Mouse (Mus musculus): ENCODE measurements around the gene Lmo2. TPM values are rescaled to one million over a fixed set of nuclear protein-coding genes. Genes with fewer than 3 reads are reported as not detected.
"Not testable (repeated sequence)": the region's sequence is repeated elsewhere in the genome, so short reads cannot be mapped to it uniquely, and the experiment has no call there.

The Lmo2 gene
- polyA plus RNA-seq, 1 experiment from 2014 or later, result 26.4 TPM

DNA sequence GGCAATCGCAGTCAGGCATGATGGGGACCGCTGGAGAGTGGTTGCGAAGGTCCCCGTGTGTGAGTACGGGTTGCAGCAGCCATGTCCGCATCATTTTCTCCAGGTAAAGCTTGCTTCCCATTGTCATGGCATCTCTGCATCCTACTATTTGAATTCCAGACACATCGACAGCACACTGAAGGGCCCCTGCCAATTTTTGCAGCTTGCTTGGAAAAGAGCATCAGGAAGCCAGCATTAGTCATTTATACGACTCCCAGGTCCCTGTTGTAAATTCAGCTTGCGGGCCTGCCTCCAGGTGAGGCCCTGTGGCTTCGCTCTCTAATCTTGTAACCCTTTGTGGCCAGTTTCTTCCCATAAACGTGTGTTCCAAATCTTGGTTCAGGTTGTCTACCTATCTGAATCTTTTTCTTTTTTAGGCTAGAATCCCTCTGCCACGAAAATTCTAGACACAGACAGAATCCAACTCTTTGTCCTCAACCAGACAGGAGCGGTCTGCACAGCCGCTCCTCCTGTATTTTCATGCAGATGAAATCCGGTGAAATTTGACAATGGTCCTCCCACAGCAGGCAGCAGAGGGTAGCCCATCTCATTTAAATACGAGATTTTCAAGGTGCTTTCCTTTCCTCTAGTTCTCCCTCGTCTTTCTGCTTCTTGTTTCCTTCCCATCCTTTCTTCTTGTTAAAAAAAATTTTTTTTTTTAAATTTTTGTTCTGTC, 35.0 kb downstream of the Lmo2 start:
- no peaks in the 10 kb centered on the region for H3K9me3 ChIP-seq
- peaks cover 21% of the 10 kb centered on the region for H3K27me3 ChIP-seq (ENCODE audit: poor library complexity, severe bottlenecking)
- DNase-seq (ENCODE audit: extremely low spot score, low spot score), result no peak
- H3K36me3 ChIP-seq (replicated peaks), result no peaks in the 10 kb centered on the region
- H3K4me1 ChIP-seq, result peaks cover 5% of the 10 kb centered on the region; the same call in 1 of the 2 replicates
- H3K27ac ChIP-seq, result no peak overlapping the region
- 21% methylated on average over 17 of the region's 17 CpGs for WGBS
- H3K4me3 ChIP-seq, result no peak overlapping the region

DNA sequence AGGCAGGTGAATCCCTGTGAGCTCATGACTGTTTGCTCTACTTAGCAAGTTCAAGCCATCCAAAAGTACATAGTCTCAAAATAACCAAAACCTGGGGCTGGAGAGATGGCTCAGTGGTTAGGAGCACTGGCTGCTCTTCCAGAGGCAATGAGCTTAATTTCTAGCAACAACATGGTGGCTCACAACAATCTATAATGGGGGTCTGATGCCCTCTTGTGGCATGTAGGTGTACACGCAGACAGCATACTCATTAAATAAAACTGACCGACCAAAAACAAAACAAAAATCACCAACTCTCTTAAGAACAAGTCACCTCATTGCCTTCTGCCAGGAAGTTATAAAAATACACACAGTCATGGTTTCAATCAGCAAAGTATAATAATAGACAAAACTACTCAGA, 43.3 kb downstream of the Lmo2 start:
- no peaks in the 10 kb centered on the region for H3K36me3 ChIP-seq (replicated peaks)
- peaks cover 17% of the 10 kb centered on the region for H3K27me3 ChIP-seq (ENCODE audit: poor library complexity, severe bottlenecking)
- H3K27ac ChIP-seq, result no peak overlapping the region
- H3K9me3 ChIP-seq, result no peaks in the 10 kb centered on the region
- peaks cover 8% of the 10 kb centered on the region; the same call in 1 of the 2 replicates for H3K4me1 ChIP-seq
- no peak for DNase-seq (ENCODE audit: extremely low spot score, low spot score)
- no peak overlapping the region for H3K4me3 ChIP-seq
- 27% methylated on average over 2 of the region's 2 CpGs for WGBS

DNA sequence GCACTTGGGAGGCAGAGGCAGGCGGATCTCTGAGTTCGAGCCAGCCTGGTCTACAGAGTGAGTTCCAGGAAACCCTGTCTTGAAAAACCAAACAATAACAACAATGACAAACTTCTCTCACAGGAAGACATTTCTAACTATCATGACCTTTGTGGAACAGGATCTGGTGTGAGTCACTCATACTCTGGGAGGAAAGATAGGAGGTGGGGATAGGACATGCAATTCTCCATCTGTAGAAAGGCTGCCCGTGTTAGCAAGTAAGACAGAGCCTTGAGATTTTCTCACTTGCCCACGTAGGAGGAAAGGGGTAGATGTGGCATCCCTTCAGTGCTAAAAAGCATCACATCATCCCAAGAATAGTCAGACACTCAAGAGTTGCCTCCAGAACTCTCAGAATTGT, 44.1 kb downstream of the Lmo2 start:
- H3K36me3 ChIP-seq (replicated peaks), result no peaks in the 10 kb centered on the region
- no peak overlapping the region for H3K27ac ChIP-seq
- no peak overlapping the region for H3K4me3 ChIP-seq
- no peaks in the 10 kb centered on the region for H3K9me3 ChIP-seq
- DNase-seq (ENCODE audit: extremely low spot score, low spot score), result no peak
- H3K4me1 ChIP-seq, result peaks cover 8% of the 10 kb centered on the region; the same call in 1 of the 2 replicates
- H3K27me3 ChIP-seq (ENCODE audit: poor library complexity, severe bottlenecking), result peaks cover 17% of the 10 kb centered on the region
- 87% methylated on average over 4 of the region's 4 CpGs for WGBS

DNA sequence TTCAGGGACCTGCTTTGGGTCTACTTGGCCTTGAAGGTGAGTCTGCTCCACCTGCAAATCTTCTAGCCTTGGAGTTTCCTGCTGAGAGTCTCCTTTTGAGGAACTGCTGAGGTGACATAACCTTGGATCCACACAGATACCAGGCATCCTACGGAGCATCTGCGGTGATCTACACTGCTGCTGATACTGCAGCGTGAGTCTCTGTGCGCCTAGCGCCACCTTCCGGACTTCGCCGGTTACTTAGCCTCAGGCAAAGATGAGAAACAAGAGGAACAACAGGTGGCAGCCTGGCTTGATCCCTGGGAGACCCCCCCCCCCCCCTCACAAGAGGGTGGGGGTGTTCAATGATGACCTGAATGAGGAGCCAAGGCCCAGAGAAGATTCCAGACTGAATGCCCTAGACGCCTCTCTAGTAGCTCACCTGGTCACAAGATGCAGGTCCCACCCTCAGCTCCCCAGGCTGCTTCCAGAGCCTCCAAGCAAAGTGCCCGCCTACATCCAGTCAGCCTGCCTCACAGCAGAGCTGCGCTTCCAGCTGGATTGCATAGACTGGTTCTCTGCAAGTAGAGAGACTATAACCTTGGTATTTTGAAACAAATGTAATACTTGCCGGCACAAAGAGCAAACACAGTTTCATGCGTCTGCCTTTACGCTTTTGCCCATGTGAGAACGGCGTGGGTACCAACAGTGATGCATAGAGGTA, 45.1 kb downstream of the Lmo2 start:
- WGBS, result 34% methylated on average over 16 of the region's 16 CpGs
- peak; percentile 46 for DNase-seq (ENCODE audit: extremely low spot score, low spot score)

DNA sequence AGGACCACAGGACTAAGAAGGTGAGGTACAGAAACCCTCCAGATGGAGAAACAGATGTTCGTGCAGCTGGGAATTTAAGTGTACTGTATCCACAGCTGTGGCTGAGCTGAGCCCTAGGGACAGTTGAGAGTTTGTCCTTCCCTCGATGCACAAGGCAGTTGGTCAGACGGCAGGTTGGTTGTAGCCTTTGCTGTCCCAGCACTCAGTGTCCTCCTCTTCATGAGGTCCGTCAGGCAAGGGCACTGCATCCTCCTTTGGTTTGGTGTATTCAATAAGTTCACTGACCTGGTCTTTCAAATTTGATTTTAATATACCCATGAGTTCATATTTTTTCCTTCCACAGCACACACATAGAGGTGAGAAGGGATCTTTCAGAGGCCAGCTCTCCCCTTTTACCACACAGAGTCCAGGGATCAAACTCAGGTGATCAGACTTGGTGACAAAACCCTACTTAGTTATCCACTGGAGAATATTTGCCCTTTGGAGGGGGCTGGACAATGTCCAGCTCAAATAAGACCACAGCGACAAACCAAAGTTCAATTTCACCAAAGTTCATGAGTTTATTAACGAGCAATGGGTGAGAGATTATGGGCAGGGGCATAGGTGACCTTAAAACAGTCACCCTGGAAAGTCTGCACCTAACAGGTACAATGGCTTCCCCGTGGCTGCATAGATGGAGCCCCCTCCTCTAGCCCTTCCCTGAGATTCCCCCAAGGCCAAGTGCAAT, 50.2 kb downstream of the Lmo2 start:
- H3K27me3 ChIP-seq (ENCODE audit: poor library complexity, severe bottlenecking), result peaks cover 7% of the 10 kb centered on the region
- no peak overlapping the region for H3K4me3 ChIP-seq
- H3K36me3 ChIP-seq (replicated peaks), result no peaks in the 10 kb centered on the region
- DNase-seq (ENCODE audit: extremely low spot score, low spot score), result no peak
- peaks cover 3% of the 10 kb centered on the region; the same call in 1 of the 2 replicates for H3K4me1 ChIP-seq
- WGBS, result 90% methylated on average over 7 of the region's 7 CpGs
- H3K9me3 ChIP-seq, result no peaks in the 10 kb centered on the region
- no peak overlapping the region for H3K27ac ChIP-seq

More for the DNA sequence above, 45.1 kb downstream of the Lmo2 start:
- no peak overlapping the region for H3K27ac ChIP-seq
- peaks cover 17% of the 10 kb centered on the region for H3K27me3 ChIP-seq (ENCODE audit: poor library complexity, severe bottlenecking)
- H3K4me1 ChIP-seq, result peaks cover 8% of the 10 kb centered on the region; the same call in 1 of the 2 replicates
- no peaks in the 10 kb centered on the region for H3K9me3 ChIP-seq
- no peaks in the 10 kb centered on the region for H3K36me3 ChIP-seq (replicated peaks)
- no peak overlapping the region for H3K4me3 ChIP-seq

DNA sequence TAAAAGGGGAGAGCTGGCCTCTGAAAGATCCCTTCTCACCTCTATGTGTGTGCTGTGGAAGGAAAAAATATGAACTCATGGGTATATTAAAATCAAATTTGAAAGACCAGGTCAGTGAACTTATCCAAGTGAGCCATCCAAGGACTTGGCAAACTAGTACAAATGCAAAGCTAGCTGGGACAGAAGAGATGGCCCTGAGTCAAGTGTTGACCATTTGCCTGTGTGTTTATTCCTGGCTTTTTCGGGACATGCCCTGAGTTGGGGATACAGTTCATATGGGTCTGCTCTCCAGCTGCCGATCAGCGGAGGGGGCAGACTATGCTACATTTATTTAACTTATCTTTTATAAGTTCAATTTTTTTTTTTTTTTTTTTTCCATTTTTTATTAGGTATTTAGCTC, 51.1 kb downstream of the Lmo2 start:
- WGBS, result 97% methylated on average over 3 of the region's 3 CpGs
- H3K36me3 ChIP-seq (replicated peaks); H3K4me3 ChIP-seq; H3K9me3 ChIP-seq; DNase-seq (ENCODE audit: extremely low spot score, low spot score); H3K27me3 ChIP-seq (ENCODE audit: poor library complexity, severe bottlenecking); H3K4me1 ChIP-seq; H3K27ac ChIP-seq: not testable (repeated sequence)

DNA sequence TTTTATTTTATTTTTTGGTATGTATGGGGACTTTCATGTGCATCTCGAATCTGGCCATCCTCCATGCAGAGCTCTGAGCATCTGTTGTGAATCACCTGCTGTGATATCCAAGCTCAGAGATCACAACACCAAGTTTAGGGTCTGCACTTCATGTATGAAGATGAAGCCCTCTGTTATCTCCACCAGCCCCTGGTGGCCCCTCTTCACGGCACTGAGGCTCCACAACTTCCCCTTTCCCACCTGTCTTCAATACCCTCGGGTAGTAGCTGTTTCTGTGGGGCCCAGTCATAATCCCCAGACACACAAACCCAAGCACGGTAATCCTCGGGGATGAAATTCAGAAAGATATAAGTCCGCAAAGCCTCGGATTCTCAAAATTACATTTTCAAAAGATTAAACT, 65.3 kb downstream of the Lmo2 start:
- Histone ChIP-seq H3K4me3 (no peak overlapping the region), H3K27ac (no peak overlapping the region), H3K4me1 (peaks cover 11% of the 10 kb centered on the region), H3K9me3 (no peaks in the 10 kb centered on the region), H3K27me3 (ENCODE audit: poor library complexity, severe bottlenecking) (no peaks in the 10 kb centered on the region), H3K36me3 (replicated peaks) (no peaks in the 10 kb centered on the region)
- no peak for DNase-seq (ENCODE audit: extremely low spot score, low spot score)
- WGBS, result 90% methylated on average over 7 of the region's 7 CpGs

DNA sequence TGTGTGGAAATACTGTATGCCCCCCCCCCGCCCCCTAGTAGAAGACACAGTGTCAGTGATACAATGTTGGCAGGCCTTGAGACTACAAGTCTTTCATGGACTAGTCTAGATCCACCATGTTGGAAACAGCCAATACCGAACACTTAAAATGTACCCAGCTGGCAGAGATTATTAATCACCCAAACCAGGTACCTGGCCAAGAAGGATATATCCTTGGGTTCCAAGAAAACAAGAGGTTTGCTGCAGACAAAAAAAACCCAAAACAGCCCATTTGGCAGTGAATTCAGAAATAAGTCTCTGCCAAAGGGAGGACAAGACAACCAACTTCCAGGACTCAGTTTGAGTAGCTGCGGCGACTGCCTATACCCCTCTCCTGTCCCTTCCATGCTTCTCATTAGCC, 66.9 kb downstream of the Lmo2 start:
- Histone ChIP-seq H3K4me1 (peaks cover 27% of the 10 kb centered on the region), H3K36me3 (replicated peaks) (no peaks in the 10 kb centered on the region), H3K27ac (no peak overlapping the region), H3K4me3 (no peak overlapping the region), H3K9me3 (no peaks in the 10 kb centered on the region), H3K27me3 (ENCODE audit: poor library complexity, severe bottlenecking) (no peaks in the 10 kb centered on the region)
- WGBS, result 92% methylated on average over 4 of the region's 4 CpGs
- DNase-seq (ENCODE audit: extremely low spot score, low spot score), result no peak

DNA sequence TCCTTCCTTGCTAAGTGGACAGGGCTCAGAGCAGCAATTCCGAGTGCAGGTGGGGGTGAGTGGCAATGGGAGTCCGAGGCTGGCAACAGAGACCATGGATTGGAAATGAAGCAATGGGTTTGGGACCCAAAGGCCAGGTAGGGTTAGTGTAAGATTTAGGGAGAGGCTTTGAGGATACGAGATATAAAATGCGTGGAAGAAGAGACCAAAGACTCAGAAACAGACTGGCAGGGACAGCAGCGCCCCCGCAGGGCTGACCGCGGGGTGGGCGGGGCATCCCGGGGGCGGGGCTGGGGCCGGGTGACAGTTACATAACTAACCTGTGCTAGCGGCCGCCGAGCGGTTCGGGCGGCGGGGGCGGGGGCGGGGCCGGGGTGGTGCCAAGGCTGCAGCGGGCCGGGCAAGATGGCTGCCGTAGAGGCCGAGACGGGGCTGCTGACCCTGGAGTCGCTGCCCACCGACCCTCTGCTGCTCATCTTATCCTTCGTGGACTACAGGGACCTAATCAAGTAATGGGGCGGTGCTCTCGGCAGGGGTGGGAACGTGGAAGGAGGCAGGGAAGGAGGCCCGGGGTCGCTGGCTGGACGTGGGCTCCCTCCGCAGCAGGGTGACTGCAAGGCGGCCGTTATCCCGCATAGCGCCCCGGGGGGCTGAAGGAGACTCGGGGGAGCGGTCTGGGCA, 69.8 kb downstream of the Lmo2 start, which contains the start of gene Fbxo3:
Gene Fbxo3 (plus strand): TSS at position 264 of the 681 bp plus-strand sequence.
- DNase-seq (ENCODE audit: extremely low spot score, low spot score), result peak; percentile 90
- Histone ChIP-seq H3K4me1 (peaks cover 29% of the 10 kb centered on the region), H3K27me3 (ENCODE audit: poor library complexity, severe bottlenecking) (no peaks in the 10 kb centered on the region), H3K9me3 (no peaks in the 10 kb centered on the region), H3K36me3 (replicated peaks) (peaks cover 12% of the 10 kb centered on the region), H3K27ac (peak within 1 kb of the TSS; percentile 95), H3K4me3 (peak within 1 kb of the TSS; percentile 97)
- WGBS, result 1% methylated on average over 43 of the region's 44 CpGs

DNA sequence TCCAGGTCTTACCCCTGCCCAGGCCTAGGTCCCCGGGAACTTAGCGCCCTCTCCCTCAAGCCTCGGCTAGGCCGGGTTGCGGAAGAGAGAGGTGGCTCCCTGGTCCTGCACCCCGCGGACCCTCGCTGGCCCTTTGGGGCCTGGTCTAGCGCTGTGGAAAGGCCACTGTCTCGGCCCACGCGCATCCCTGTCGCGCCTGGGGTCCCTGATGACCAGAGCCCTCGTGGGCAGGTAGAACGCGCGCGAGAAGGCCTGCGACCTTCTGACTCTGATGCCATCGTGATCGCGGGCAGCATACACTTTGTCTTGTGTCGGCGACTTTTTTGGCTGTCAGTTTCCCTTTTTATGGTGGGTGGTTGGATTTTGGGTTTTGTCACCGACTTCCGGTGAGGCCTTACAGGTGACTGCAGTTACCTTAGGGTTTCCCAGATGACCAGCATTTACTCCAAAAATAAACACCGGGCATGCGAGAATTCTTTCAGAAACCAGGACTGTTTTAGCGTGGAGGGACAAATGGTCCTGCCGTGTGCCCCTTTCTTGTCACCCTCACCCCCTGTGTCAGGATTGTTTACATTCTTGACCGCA, 70.4 kb downstream of the Lmo2 start, which contains the start of gene 4931422A03Rik:
Gene 4931422A03Rik (minus strand): TSS at position 223 of the 585 bp plus-strand sequence.
- Histone ChIP-seq H3K27ac (peak within 1 kb of the TSS; percentile 95), H3K4me1 (peaks cover 29% of the 10 kb centered on the region), H3K9me3 (no peaks in the 10 kb centered on the region), H3K36me3 (replicated peaks) (peaks cover 14% of the 10 kb centered on the region), H3K4me3 (peak within 1 kb of the TSS; percentile 97), H3K27me3 (ENCODE audit: poor library complexity, severe bottlenecking) (no peaks in the 10 kb centered on the region)
- 3% methylated on average over 32 of the region's 32 CpGs for WGBS
- DNase-seq (ENCODE audit: extremely low spot score, low spot score), result peak; percentile 14

DNA sequence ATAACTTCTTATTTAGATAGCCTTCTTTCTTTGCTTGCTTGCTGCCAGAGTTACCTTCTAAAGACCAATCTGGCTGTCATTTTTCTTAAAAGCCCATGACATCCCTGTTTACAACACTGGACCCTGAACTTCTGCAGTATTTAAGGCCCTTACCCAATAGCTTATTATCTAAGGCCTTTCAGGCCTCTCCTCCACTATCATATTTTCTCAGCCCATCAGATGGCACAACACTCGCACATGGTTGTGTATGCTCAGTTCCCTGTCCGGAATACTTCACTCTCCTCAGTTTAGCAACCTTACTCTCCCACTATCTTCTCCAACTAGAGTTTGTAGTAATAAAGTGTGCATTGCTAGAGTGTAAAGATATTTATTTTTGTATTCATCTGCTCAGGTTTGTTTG, 71.3 kb downstream of the Lmo2 start:
- H3K27ac ChIP-seq, result no peak overlapping the region
- H3K4me1 ChIP-seq, result peaks cover 29% of the 10 kb centered on the region
- WGBS, result 89% methylated on average over 2 of the region's 2 CpGs
- H3K4me3 ChIP-seq, result peak overlapping the region; percentile 97
- no peaks in the 10 kb centered on the region for H3K9me3 ChIP-seq
- no peaks in the 10 kb centered on the region for H3K27me3 ChIP-seq (ENCODE audit: poor library complexity, severe bottlenecking)
- DNase-seq (ENCODE audit: extremely low spot score, low spot score), result no peak
- peaks cover 21% of the 10 kb centered on the region for H3K36me3 ChIP-seq (replicated peaks)

DNA sequence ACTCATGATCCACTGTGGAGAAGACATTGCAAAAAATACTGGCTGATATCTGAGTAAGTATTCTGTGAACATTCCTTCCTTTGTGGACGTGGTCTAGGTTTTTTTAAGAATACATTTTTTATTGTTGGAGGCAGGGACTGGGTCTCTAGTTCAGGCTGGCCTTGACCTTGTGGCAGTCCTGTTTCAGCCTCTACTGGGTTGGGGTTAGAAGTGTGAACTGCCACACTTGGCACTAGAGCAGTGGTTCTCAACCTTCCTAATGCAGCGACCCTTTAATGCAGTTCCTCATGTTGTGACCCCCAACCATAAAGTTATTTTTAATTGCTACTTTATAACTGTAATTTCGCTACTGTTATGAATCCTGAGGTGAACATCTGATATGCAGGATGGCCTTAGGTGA, 72.6 kb downstream of the Lmo2 start:
- Histone ChIP-seq H3K4me1 (peaks cover 29% of the 10 kb centered on the region), H3K36me3 (replicated peaks) (peaks cover 31% of the 10 kb centered on the region), H3K27me3 (ENCODE audit: poor library complexity, severe bottlenecking) (no peaks in the 10 kb centered on the region), H3K27ac (no peak overlapping the region), H3K9me3 (no peaks in the 10 kb centered on the region), H3K4me3 (no peak overlapping the region)
- WGBS, result 85% methylated on average over 3 of the region's 3 CpGs
- no peak for DNase-seq (ENCODE audit: extremely low spot score, low spot score)
